Mouse (Mus musculus): ENCODE data around the gene Slc43a2.

The Slc43a2 gene

GRCm38 (mm10) chr11:75530325-75530724 is 1.2 kb upstream of the Slc43a2 start:
- peak; percentile 97 for DNase-seq (ENCODE audit: low spot score)

GRCm38 (mm10) chr11:75530845-75531373 is 585 bp upstream of the Slc43a2 start:
- DNase-seq (ENCODE audit: low spot score) = peak; percentile 51

GRCm38 (mm10) chr11:75532340-75533277 is 1.1 kb downstream of the Slc43a2 start:
- DNase-seq (ENCODE audit: low spot score) = peak; percentile 23

- no peak for DNase-seq (ENCODE audit: low spot score)
These were observed 2.0 kb downstream of the Slc43a2 start for GRCm38 (mm10) chr11:75533314-75534015.

- DNase-seq (ENCODE audit: low spot score) = no peak
These were observed 3.0 kb downstream of the Slc43a2 start for GRCm38 (mm10) chr11:75534286-75535033.

- DNase-seq (ENCODE audit: low spot score) = no peak
These were observed 3.8 kb downstream of the Slc43a2 start for GRCm38 (mm10) chr11:75535106-75535795.

- no peak for DNase-seq (ENCODE audit: low spot score)
These were observed 4.9 kb downstream of the Slc43a2 start for GRCm38 (mm10) chr11:75536255-75537024.

GRCm38 (mm10) chr11:75537025-75537414 is 5.5 kb downstream of the Slc43a2 start:
- DNase-seq (ENCODE audit: low spot score) = no peak

GRCm38 (mm10) chr11:75537491-75538183 is 6.1 kb downstream of the Slc43a2 start:
- peak; percentile 36 for DNase-seq (ENCODE audit: low spot score)

- DNase-seq (ENCODE audit: low spot score) = no peak
These were observed 6.9 kb downstream of the Slc43a2 start for GRCm38 (mm10) chr11:75538184-75538969.

GRCm38 (mm10) chr11:75538970-75539299 is 7.4 kb downstream of the Slc43a2 start:
- DNase-seq (ENCODE audit: low spot score) = no peak

GRCm38 (mm10) chr11:75540209-75540608 is 8.7 kb downstream of the Slc43a2 start:
- DNase-seq (ENCODE audit: low spot score) = no peak

- DNase-seq (ENCODE audit: low spot score) = no peak
These were observed 9.5 kb downstream of the Slc43a2 start for GRCm38 (mm10) chr11:75540710-75541581.

GRCm38 (mm10) chr11:75544713-75545112 is 13.2 kb downstream of the Slc43a2 start:
- no peak for DNase-seq (ENCODE audit: low spot score)

- DNase-seq (ENCODE audit: low spot score) = no peak
These were observed 14.6 kb downstream of the Slc43a2 start for GRCm38 (mm10) chr11:75546057-75546456.

- no peak for DNase-seq (ENCODE audit: low spot score)
These were observed 18.2 kb downstream of the Slc43a2 start for GRCm38 (mm10) chr11:75549658-75550111.

- DNase-seq (ENCODE audit: low spot score) = no peak
These were observed 18.9 kb downstream of the Slc43a2 start for GRCm38 (mm10) chr11:75550200-75550946.

- DNase-seq (ENCODE audit: low spot score) = no peak
These were observed 19.8 kb downstream of the Slc43a2 start for GRCm38 (mm10) chr11:75551321-75551720.
